8 mouse cellular contexts compared by ENCODE assay signal in the genomic region with DNA sequence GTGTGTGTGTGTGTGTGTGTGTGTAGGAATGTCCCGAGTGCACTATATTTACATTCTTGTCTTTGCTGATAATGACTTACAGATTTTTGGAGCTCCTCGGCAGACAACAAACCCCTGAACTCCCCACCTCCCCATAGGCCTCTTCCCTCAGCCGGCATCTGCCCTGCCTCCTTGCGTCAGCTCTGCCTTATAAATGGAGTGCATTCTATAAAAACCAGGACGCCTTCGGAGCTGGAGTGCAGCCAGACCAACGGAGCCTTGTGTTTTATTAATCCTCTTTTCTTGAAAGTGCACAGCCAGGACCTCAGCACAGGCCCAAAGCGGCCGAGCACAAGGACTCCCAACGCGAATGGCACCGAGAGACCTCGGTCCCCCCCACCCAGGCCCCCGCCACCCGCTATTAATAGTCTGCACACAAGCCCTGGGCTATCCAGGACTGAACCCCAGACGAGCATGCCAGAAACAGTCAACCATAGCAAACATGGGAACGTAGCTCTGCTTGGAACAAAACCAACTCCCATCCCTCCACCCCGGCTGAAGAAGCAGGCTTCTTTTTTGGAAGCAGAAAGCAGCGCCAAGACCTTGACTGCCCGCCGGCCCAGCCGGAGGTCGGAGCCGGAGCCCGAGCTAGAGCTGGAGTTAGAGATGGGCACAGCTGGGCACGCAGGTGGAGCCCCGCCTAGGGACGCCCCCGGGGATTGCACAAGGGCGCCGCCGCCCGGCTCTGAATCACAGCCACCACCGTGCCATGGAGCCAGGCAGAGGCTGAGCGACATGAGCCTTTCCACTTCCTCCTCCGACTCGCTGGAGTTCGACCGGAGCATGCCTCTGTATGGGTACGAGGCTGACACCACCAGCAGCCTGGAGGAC. TPM values are rescaled to one million over a fixed set of nuclear protein-coding genes. Genes with fewer than 3 reads are reported as not detected.
DNase-seq lines count a peak whose midpoint lies in the region; ATAC-seq and TF ChIP-seq lines count a peak whose summit lies in the region.

No protein-coding gene starts in this region.

- H3K27ac ChIP-seq in heart, embryonic 12.5 days (ENCODE audit: poor library complexity, severe bottlenecking) = peak overlapping the region; percentile 96
- H3K27ac ChIP-seq in kidney, postnatal 0 days = peak overlapping the region; percentile 94
- peak overlapping the region; percentile 68 for H3K27ac ChIP-seq in midbrain, postnatal 0 days (ENCODE audit: low read depth, low read length)
- H3K27ac ChIP-seq in stomach, embryonic 14.5 days (ENCODE audit: low read length) = peak overlapping the region; percentile 97

- H3K36me3 ChIP-seq in heart, embryonic 12.5 days = peaks cover 9% of the 10 kb centered on the region
- 0 out of 2 replicates have a peak, but pooled peaks cover 4% of the 10 kb centered on the region for H3K36me3 ChIP-seq in kidney, postnatal 0 days (ENCODE audit: insufficient read depth, low read length)
- H3K36me3 ChIP-seq in midbrain, postnatal 0 days (ENCODE audit: insufficient read depth, low read length) = no peaks in the 10 kb centered on the region
- no peaks in the 10 kb centered on the region; the same call in 1 of the 2 replicates for H3K36me3 ChIP-seq in stomach, embryonic 14.5 days (ENCODE audit: control insufficient read depth, insufficient read depth, low read length)

- no peaks in the 10 kb centered on the region for H3K9me3 ChIP-seq in heart, embryonic 12.5 days (replicated peaks)
- no peaks in the 10 kb centered on the region for H3K9me3 ChIP-seq in kidney, postnatal 0 days (replicated peaks; ENCODE audit: low read length)
- no peaks in the 10 kb centered on the region for H3K9me3 ChIP-seq in midbrain, postnatal 0 days (ENCODE audit: low read length)
- H3K9me3 ChIP-seq in stomach, embryonic 14.5 days (ENCODE audit: control insufficient read depth, low read depth, low read length) = no peaks in the 10 kb centered on the region

- H3K4me3 ChIP-seq in heart, embryonic 12.5 days = peak overlapping the region; percentile 45
- peak overlapping the region; percentile 20 for H3K4me3 ChIP-seq in kidney, postnatal 0 days (replicated peaks; ENCODE audit: low read depth, low read length)
- H3K4me3 ChIP-seq in midbrain, postnatal 0 days (ENCODE audit: low read depth, low read length) = peak overlapping the region; percentile 33
- H3K4me3 ChIP-seq in stomach, embryonic 14.5 days (ENCODE audit: low read depth, low read length) = peak overlapping the region; percentile 39

- DNase-seq in spleen, adult 18-20 months = peak; percentile 11 to 25
- DNase-seq in spleen, adult 12 weeks (ENCODE audit: low spot score) = no peak
- DNase-seq in fibroblast of lung, adult 2 months (ENCODE audit: low read depth) = peak; percentile 83
- DNase-seq in kidney, postnatal 0 days (ENCODE audit: low spot score) = peak; percentile 81
- peak; percentile 52 for DNase-seq in liver
- DNase-seq in midbrain, postnatal 0 days (ENCODE audit: low spot score) = peak; percentile 87

- peaks cover 65% of the 10 kb centered on the region for H3K4me1 ChIP-seq in heart, embryonic 12.5 days (replicated peaks)
- H3K4me1 ChIP-seq in kidney, postnatal 0 days (replicated peaks; ENCODE audit: insufficient read depth, low read length) = peaks cover 21% of the 10 kb centered on the region
- peaks cover 14% of the 10 kb centered on the region; the same call in 1 of the 2 replicates for H3K4me1 ChIP-seq in midbrain, postnatal 0 days (ENCODE audit: insufficient read depth, low read length)
- peaks cover 28% of the 10 kb centered on the region for H3K4me1 ChIP-seq in stomach, embryonic 14.5 days (ENCODE audit: control insufficient read depth, insufficient read depth, low read length)

- peak overlapping the region; percentile 68 for H3K4me2 ChIP-seq in heart, embryonic 12.5 days
- H3K4me2 ChIP-seq in kidney, postnatal 0 days (ENCODE audit: low read length) = peak overlapping the region; percentile 45
- peak overlapping the region; percentile 54 for H3K4me2 ChIP-seq in midbrain, postnatal 0 days (ENCODE audit: low read depth, low read length, poor library complexity, severe bottlenecking)
- peak overlapping the region; percentile 74 for H3K4me2 ChIP-seq in stomach, embryonic 14.5 days (replicated peaks; ENCODE audit: low read depth, low read length)

- WGBS in heart, embryonic 12.5 days = 9% methylated on average over 40 of the region's 40 CpGs
- WGBS in kidney, postnatal 0 days = 16% methylated on average over 40 of the region's 40 CpGs
- 3% methylated on average over 40 of the region's 40 CpGs for WGBS in midbrain, postnatal 0 days
- WGBS in stomach, embryonic 14.5 days = 3% methylated on average over 40 of the region's 40 CpGs

- peak; percentile 57 for TF ChIP-seq CTCF in kidney, postnatal 0 days (IDR thresholded peaks at IDR 0.05; ENCODE audit: low read depth)
- peak; percentile 66 for TF ChIP-seq CTCF in midbrain, postnatal 0 days (IDR thresholded peaks at IDR 0.05)

- no peaks in the 10 kb centered on the region for H3K27me3 ChIP-seq in heart, embryonic 12.5 days (replicated peaks)
- H3K27me3 ChIP-seq in kidney, postnatal 0 days (ENCODE audit: insufficient read depth, low read length) = no peaks in the 10 kb centered on the region
- H3K27me3 ChIP-seq in midbrain, postnatal 0 days (ENCODE audit: insufficient read depth, low read length) = no peaks in the 10 kb centered on the region
- no peaks in the 10 kb centered on the region for H3K27me3 ChIP-seq in stomach, embryonic 14.5 days (ENCODE audit: control insufficient read depth, insufficient read depth, low read length)

- ATAC-seq in heart, embryonic 12.5 days (ENCODE audit: insufficient number of reproducible peaks, low FRiP score) = peak; percentile 76
- peak; percentile 79 for ATAC-seq in kidney, postnatal 0 days (replicated peaks; ENCODE audit: low FRiP score, low read depth)
- peak; percentile 86 for ATAC-seq in midbrain, postnatal 0 days (ENCODE audit: low FRiP score)
- ATAC-seq in stomach, embryonic 14.5 days (ENCODE audit: insufficient number of reproducible peaks, insufficient read depth, low FRiP score, low read depth) = peak; percentile 74

- peak overlapping the region; percentile 74 for H3K9ac ChIP-seq in heart, embryonic 12.5 days
- peak overlapping the region; percentile 50 for H3K9ac ChIP-seq in kidney, postnatal 0 days (ENCODE audit: low read depth, low read length)
- peak overlapping the region; percentile 47 for H3K9ac ChIP-seq in midbrain, postnatal 0 days (replicated peaks; ENCODE audit: low read length, poor library complexity, severe bottlenecking)
- peak overlapping the region; percentile 53 for H3K9ac ChIP-seq in stomach, embryonic 14.5 days (replicated peaks; ENCODE audit: low read depth, low read length)

RNA-seq across cellular contexts. Expression of a gene that starts 41.7 kb away (rescaled TPM):
- polyA plus RNA-seq in heart, embryonic 12.5 days (2016; fragmentation: Nextera tagmentation; extraction: Ambion mirVana) = 164 and 166 TPM in 2 replicates
- 203 and 212 TPM in 2 replicates for polyA plus RNA-seq in kidney, postnatal 0 days (2015; fragmentation: Nextera tagmentation; extraction: Ambion mirVana)
- total RNA-seq in midbrain, postnatal 0 days (2014; rRNA removed) = 106 and 129 TPM in 2 replicates
- polyA plus RNA-seq in midbrain, postnatal 0 days (2015; fragmentation: Nextera tagmentation; extraction: Ambion mirVana) = 153 and 160 TPM in 2 replicates
- polyA plus RNA-seq in stomach, embryonic 14.5 days (2014; fragmentation: Nextera tagmentation; extraction: Ambion mirVana) = 178 and 195 TPM in 2 replicates
